Mouse (Mus musculus) CH12.LX (cell line): ENCODE measurements around the gene Spink8. TPM values are rescaled to one million over a fixed set of nuclear protein-coding genes. Genes with fewer than 3 reads are reported as not detected.
"Not testable (repeated sequence)": the region's sequence is repeated elsewhere in the genome, so short reads cannot be mapped to it uniquely, and the experiment has no call there.

ENCODE experiments used
- DNase-seq: peaks from one replicate; pipeline ENCODE4 v3.0.0-alpha.2; 2013; ENCODE audit errors: extremely low read depth
- H3K27ac ChIP-seq: 2 replicates; pipeline ENCODE4 v1.5.1; 2012; ENCODE audit warnings: low read depth, mild to moderate bottlenecking, control low read depth, moderate library complexity; ENCODE audit not compliant: insufficient read depth
- H3K27me3 ChIP-seq: replicated peaks from 2 replicates; pipeline ENCODE3; 2012; ENCODE audit warnings: inconsistent platforms
- H3K36me3 ChIP-seq, 2 experiments: replicated peaks in 1 of 2; 2 replicates each; pipeline versions ENCODE3 to v1.6.1; 2012; ENCODE audit warnings: inconsistent platforms in 1 of 2, low read length in 1 of 2, mild to moderate bottlenecking in 1 of 2, mixed read lengths in 1 of 2, moderate library complexity in 1 of 2; ENCODE audit not compliant: control insufficient read depth in 1 of 2, insufficient read depth in 1 of 2
- H3K4me1 ChIP-seq, 2 experiments: 2 replicates each; pipeline ENCODE4 v1.6.1; 2012; ENCODE audit warnings: inconsistent platforms in 1 of 2, moderate library complexity in 1 of 2; ENCODE audit not compliant: insufficient read depth in 2 of 2, control insufficient read depth in 1 of 2
- H3K4me2 ChIP-seq: 2 replicates; pipeline ENCODE4 v1.6.1; 2012; ENCODE audit warnings: low read depth, mild to moderate bottlenecking, control low read depth; ENCODE audit not compliant: poor library complexity, insufficient read depth, severe bottlenecking
- H3K4me3 ChIP-seq, 3 experiments: fragments of 150-350 bp in 1 of 3; sonication (generic) in 1 of 3; replicated peaks in 1 of 3; 2 replicates each; pipeline versions ENCODE3 to v1.5.1; 2011 to 2012; ENCODE audit warnings: low read depth in 2 of 3, low read length in 2 of 3, mild to moderate bottlenecking in 2 of 3, moderate library complexity in 2 of 3, control low read depth in 1 of 3, improper control_type of control experiment in 1 of 3, inconsistent platforms in 1 of 3, mixed read lengths in 1 of 3; ENCODE audit not compliant: poor library complexity in 1 of 3
- H3K79me2 ChIP-seq: replicated peaks from 2 replicates; pipeline ENCODE4 v1.6.1; 2012; ENCODE audit warnings: mild to moderate bottlenecking, moderate library complexity; ENCODE audit not compliant: control insufficient read depth, poor library complexity, insufficient read depth, severe bottlenecking; ENCODE audit errors: extremely low read depth
- H3K9ac ChIP-seq: 2 replicates; pipeline ENCODE4 v1.6.1; 2012; ENCODE audit warnings: low read depth, mild to moderate bottlenecking, control low read depth, moderate library complexity; ENCODE audit not compliant: insufficient read depth
- H3K9me3 ChIP-seq: replicated peaks from 2 replicates; pipeline ENCODE3; 2012; ENCODE audit warnings: low read length, inconsistent platforms, mixed read lengths
- BHLHE40 ChIP-seq: IDR thresholded peaks from 2 replicates; pipeline ENCODE4 v1.6.1; 2011; ENCODE audit warnings: mild to moderate bottlenecking, low read depth, low read length, improper control_type of control experiment
- CHD1 ChIP-seq: IDR thresholded peaks from 2 replicates; pipeline ENCODE4 v1.6.1; 2012; ENCODE audit warnings: low read depth, low read length, improper control_type of control experiment, inconsistent platforms
- ETS1 ChIP-seq: conservative IDR thresholded peaks from 2 replicates; pipeline ENCODE4 v1.6.1; 2012; ENCODE audit warnings: low read depth, mild to moderate bottlenecking, inconsistent platforms, low read length, improper control_type of control experiment, moderate library complexity
- HCFC1 ChIP-seq: IDR thresholded peaks from 2 replicates; pipeline ENCODE4 v1.6.1; 2012; ENCODE audit warnings: low read depth, mild to moderate bottlenecking, inconsistent platforms, low read length, improper control_type of control experiment
- JUND ChIP-seq: conservative IDR thresholded peaks from 2 replicates; pipeline ENCODE4 v1.6.1; 2011; ENCODE audit warnings: low read depth, low read length, improper control_type of control experiment
- MAFK ChIP-seq: IDR thresholded peaks from 2 replicates; pipeline ENCODE4 v1.6.1; 2011; ENCODE audit warnings: low read length, improper control_type of control experiment; ENCODE audit not compliant: insufficient replicate concordance
- MAX ChIP-seq: IDR thresholded peaks from 2 replicates; pipeline ENCODE4 v1.6.1; 2011; ENCODE audit warnings: low read length, improper control_type of control experiment
- MAZ ChIP-seq: IDR thresholded peaks from 2 replicates; pipeline ENCODE4 v1.6.1; 2012; ENCODE audit warnings: low read depth, mild to moderate bottlenecking, inconsistent platforms, low read length, improper control_type of control experiment, moderate library complexity
- MXI1 ChIP-seq: IDR thresholded peaks from 2 replicates; pipeline ENCODE4 v1.6.1; 2011; ENCODE audit warnings: mild to moderate bottlenecking, low read depth, low read length, improper control_type of control experiment
- MYC ChIP-seq: IDR thresholded peaks from 2 replicates; pipeline ENCODE4 v1.6.1; 2011; ENCODE audit warnings: low read depth, mild to moderate bottlenecking, improper control_type of control experiment, low read length
- PAX5 ChIP-seq: IDR thresholded peaks from 2 replicates; pipeline ENCODE4 v1.6.1; 2012; ENCODE audit warnings: low read length, inconsistent platforms, mixed read lengths
- SMC3 ChIP-seq: IDR thresholded peaks from 2 replicates; pipeline ENCODE4 v1.6.1; 2011; ENCODE audit warnings: low read depth, low read length, improper control_type of control experiment
- UBTF ChIP-seq: IDR thresholded peaks from 2 replicates; pipeline ENCODE4 v1.6.1; 2012; ENCODE audit warnings: low read depth, mild to moderate bottlenecking, inconsistent platforms, low read length, improper control_type of control experiment, moderate library complexity
- dilution Hi-C: fragments of 300-500 bp; cut with MboI; formaldehyde crosslinking; loops from 2 replicates; pipeline ENCODE4 v1.14.3; 2020; ENCODE audit warnings: low sequenced_read_pairs; ENCODE audit not compliant: extremely low pct_unique_long_range_greater_than_20kb, extremely low pct_ligation_motif_present
- in situ Hi-C: fragments of 300-500 bp; cut with MboI; formaldehyde crosslinking; loops from 3 replicates; pipeline ENCODE4 v1.14.3; 2019; ENCODE audit warnings: low sequenced_read_pairs, low pct_ligation_motif_present, low pct_unique_long_range_greater_than_20kb, mixed read lengths
- polyA plus RNA-seq: library from polyadenylated mRNA; unstranded; fragments of >175 nt; gene quantifications from 2 replicates; pipeline ENCODE4 v1.2.1, GENCODE M21; 2012; ENCODE audit warnings: low read depth; ENCODE audit not compliant: insufficient read length
- total RNA-seq, 2 experiments: library from RNA; depleted of rRNA; stranded (reverse); fragments of 300-350 nt in 1 of 2; fragments of >200 nt in 1 of 2; gene quantifications; 2 replicates each; pipeline ENCODE4 v1.2.3; 2012 to 2014

Gene Spink8
- total RNA-seq (2012; rRNA removed) (not detected in 2 replicates), total RNA-seq (2014; rRNA removed) (not detected in 2 replicates), polyA plus RNA-seq (not detected in 2 replicates)

DNA sequence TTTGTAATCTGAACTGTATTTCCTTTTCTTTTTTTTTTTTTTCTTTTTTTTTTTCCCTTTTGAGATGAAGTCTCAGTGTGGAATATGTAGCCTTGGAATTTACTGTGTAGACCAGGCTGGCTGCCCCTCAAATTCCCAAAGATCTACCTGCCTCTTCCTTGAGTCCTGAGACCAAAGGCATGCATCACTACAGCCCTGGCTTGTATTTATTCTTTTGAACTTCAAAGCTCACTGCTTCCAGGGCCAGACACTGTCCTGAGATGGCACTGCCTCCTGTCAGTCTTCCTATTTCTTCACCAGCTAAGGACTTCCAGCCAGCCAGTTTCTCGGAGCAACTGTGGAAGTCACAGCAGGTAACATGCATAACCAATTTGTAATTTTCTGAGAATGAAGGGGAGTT is at the start of gene Spink8:
Spink8 (plus strand) TSS at position 301 of the 400 bp plus-strand sequence.
- Histone ChIP-seq H3K4me1 (no peaks in the 10 kb centered on the region), H3K36me3 (no peaks in the 10 kb centered on the region), H3K9me3 (no peaks in the 10 kb centered on the region), H3K27ac (no peak within 1 kb of the TSS), H3K79me2 (no peaks in the 10 kb centered on the region), H3K9ac (no peak within 1 kb of the TSS)
- in situ Hi-C loops = no loop called here
- dilution Hi-C loops = no loop called here
- DNase-seq = no peak
- TF ChIP-seq CHD1 = no peak
- TF ChIP-seq PAX5 = no peak
- no peak for TF ChIP-seq MAZ
- TF ChIP-seq MXI1 = no peak
- no peak for TF ChIP-seq MAX
- no peak for TF ChIP-seq SMC3
- TF ChIP-seq MAFK = no peak
- no peak for TF ChIP-seq ETS1
- TF ChIP-seq JUND = no peak
- TF ChIP-seq MYC = no peak
- no peak for TF ChIP-seq BHLHE40
- no peak for TF ChIP-seq HCFC1
- no peak for TF ChIP-seq UBTF
- TF ChIP-seq, all 38 proteins: peak for 0
- Histone ChIP-seq H3K27me3 (peaks cover 56% of the 10 kb centered on the region), H3K4me3 (no peak within 1 kb of the TSS), H3K4me2 (no peak within 1 kb of the TSS; the same call in 1 of the 2 replicates)

DNA sequence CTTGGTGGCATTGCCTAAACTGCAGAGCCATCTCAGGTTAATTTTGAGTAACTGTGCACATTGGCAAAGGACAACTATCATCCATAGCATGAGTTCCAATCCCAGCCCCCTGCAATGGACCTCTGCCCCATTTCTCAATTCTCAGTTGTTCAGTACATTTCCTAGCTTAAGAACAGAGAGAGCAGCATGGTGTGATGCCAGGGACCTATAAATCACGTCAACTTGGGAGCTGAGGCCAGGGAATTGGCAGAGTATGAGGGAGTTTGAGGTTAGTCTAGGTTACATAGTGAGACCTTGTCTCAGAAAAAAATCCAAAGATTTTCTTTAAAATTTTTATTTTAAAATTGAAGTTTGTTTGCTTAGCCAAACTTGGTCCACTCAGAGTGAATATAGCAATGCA is 45.2 kb upstream of the Spink8 start:
- in situ Hi-C loops, dilution Hi-C loops, H3K36me3 ChIP-seq, H3K9ac ChIP-seq, H3K4me1 ChIP-seq, H3K79me2 ChIP-seq, DNase-seq, H3K27ac ChIP-seq, H3K4me2 ChIP-seq, H3K4me3 ChIP-seq: not testable (repeated sequence)
- Histone ChIP-seq H3K27me3 (peaks cover 23% of the 10 kb centered on the region), H3K9me3 (peaks cover 12% of the 10 kb centered on the region)

DNA sequence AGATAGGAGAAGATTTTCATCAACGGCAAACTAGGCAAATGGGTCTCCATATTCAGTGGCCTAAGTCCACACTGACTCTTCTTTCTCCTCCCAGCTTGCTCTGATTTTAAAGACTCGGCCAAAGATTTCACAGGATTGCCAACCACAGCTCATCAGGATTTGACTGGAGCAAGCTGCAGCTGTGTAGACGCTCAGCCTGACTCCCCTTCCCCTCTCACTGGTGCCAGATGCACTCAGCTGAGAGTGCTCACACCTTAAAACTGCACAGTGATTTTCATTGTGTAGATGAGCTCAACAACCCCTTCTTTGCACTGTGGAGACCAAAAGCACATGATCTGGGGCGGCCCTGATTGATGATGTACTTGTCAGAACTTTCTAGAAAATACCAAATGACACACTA is 21.5 kb upstream of the Spink8 start, which contains the start of gene Fbxw27:
Fbxw27 (minus strand) TSS at position 101 of the 400 bp plus-strand sequence.
- DNase-seq, H3K4me1 ChIP-seq, H3K4me3 ChIP-seq, H3K79me2 ChIP-seq, H3K9me3 ChIP-seq, H3K27ac ChIP-seq, in situ Hi-C loops, H3K4me2 ChIP-seq, H3K9ac ChIP-seq, dilution Hi-C loops, H3K36me3 ChIP-seq: not testable (repeated sequence)
- H3K27me3 ChIP-seq = peaks cover 34% of the 10 kb centered on the region
